Mouse (Mus musculus) stomach, postnatal 0 days (tissue): ENCODE results near the gene Prkd2. TPM values are rescaled to one million over a fixed set of nuclear protein-coding genes. Genes with fewer than 3 reads are reported as not detected.

Source experiments
- ATAC-seq: fragments of 200-750 bp; cut with Nextera tagmentation; 2 replicates; pipeline ENCODE4 v1.8.0; 2017; ENCODE audit not compliant: low FRiP score, low TSS enrichment
- DNase-seq: peaks from one replicate; pipeline ENCODE4 v3.0.0-alpha.2; 2016; ENCODE audit warnings: low spot score
- H3K27ac ChIP-seq: fragments of 300-500 bp; sonication (generic); replicated peaks from 2 replicates; pipeline ENCODE4 v1.5.1; 2014; ENCODE audit warnings: mild to moderate bottlenecking, control low read depth
- H3K27me3 ChIP-seq: fragments of 300-500 bp; sonication (generic); 2 replicates; pipeline ENCODE4 v1.6.1; 2014; ENCODE audit warnings: low read length; ENCODE audit not compliant: control insufficient read depth, insufficient read depth
- H3K36me3 ChIP-seq: fragments of 300-500 bp; sonication (generic); 2 replicates; pipeline ENCODE4 v1.6.1; 2014; ENCODE audit warnings: low read length, mixed read lengths; ENCODE audit not compliant: control insufficient read depth, insufficient read depth
- H3K4me1 ChIP-seq: fragments of 300-500 bp; sonication (generic); replicated peaks from 2 replicates; pipeline ENCODE4 v1.6.1; 2014; ENCODE audit warnings: antibody characterized with exemption; ENCODE audit not compliant: control insufficient read depth, insufficient read depth
- H3K4me2 ChIP-seq: fragments of 300-500 bp; sonication (generic); replicated peaks from 2 replicates; pipeline ENCODE4 v1.6.1; 2014; ENCODE audit warnings: low read depth, mild to moderate bottlenecking, control low read depth, moderate library complexity
- H3K4me3 ChIP-seq: fragments of 300-500 bp; sonication (generic); 2 replicates; pipeline ENCODE4 v1.5.1; 2014; ENCODE audit warnings: low read depth, low read length, control low read depth
- H3K9ac ChIP-seq: fragments of 300-500 bp; sonication (generic); 2 replicates; pipeline ENCODE4 v1.6.1; 2014; ENCODE audit warnings: mild to moderate bottlenecking, low read length, control low read depth, mixed read lengths
- H3K9me3 ChIP-seq: fragments of 300-500 bp; sonication (generic); 2 replicates; pipeline ENCODE4 v1.6.1; 2016; ENCODE audit warnings: low read length; ENCODE audit not compliant: control insufficient read depth
- CTCF ChIP-seq: IDR thresholded peaks from 2 replicates; pipeline ENCODE4 v1.5.1; 2016; ENCODE audit warnings: antibody characterized with exemption, low read depth, mild to moderate bottlenecking, moderate library complexity
- EP300 ChIP-seq: optimal IDR thresholded peaks from 2 replicates; pipeline ENCODE3; 2016; ENCODE audit warnings: antibody characterized with exemption
- WGBS: fragments of 180-500 bp; shearing (Covaris S2); extraction: QIAGEN DNeasy Blood & Tissue Kit; methylation state at CpG from one replicate; pipeline ENCODE4 v1.1.7; 2014; 5-methylcytosine and 5-hydroxymethylcytosine counted together
- polyA plus RNA-seq: library from polyadenylated mRNA; unstranded; fragments of >200 nt; fragmentation: Nextera tagmentation; extraction: Ambion mirVana; gene quantifications from 2 replicates; pipeline ENCODE4 v1.2.1, GENCODE M21; 2015

The Prkd2 gene
- polyA plus RNA-seq, 1 experiment from 2014 or later: 7.5 TPM

DNA sequence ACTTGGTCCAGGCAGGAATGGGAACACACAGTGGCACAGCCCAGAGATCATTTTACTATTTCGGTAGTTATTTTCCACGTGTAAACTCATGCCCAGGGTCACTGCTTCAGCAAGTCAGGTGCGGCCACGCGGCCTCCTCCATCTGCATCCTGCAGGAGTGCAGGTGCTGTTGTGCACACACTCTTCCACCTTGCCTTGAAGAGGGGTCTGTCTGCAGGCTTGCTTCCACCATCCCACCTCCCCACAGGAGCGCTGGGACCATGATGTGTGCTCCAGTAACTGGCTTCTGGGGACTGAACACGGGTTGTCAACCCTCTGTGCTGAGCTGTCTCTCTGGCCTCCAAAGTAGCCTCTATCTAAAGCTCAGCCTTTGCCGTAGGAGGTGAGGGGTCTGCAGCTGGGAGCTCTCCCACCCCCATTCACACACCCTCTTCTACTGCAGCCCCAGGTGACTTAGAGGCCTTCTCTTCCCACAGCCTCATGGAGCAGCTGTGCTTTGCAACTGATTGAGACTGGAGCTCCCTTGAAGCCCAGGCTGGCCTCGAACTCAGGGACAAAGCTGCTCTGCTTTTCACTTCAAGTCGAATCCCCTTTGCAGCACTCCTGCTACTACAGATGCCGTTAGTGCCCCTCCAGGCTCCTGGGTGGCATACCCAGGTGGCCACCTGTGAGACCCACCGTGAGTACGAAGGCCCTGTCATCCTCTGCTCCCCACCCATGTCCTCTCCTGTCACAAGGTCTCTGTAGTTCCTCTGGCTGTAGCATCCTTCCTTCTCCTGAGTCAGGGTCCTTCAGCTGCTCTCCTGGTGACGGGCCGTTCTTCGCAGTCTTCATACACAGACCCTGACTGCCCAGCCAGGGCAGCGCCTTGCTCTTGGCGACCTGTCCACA, 72.0 kb downstream of the Prkd2 start:
- H3K27me3 ChIP-seq: no peaks in the 10 kb centered on the region
- H3K4me1 ChIP-seq: peaks cover 1% of the 10 kb centered on the region; the same call in 1 of the 2 replicates
- H3K9ac ChIP-seq: no peak overlapping the region
- no peak overlapping the region for H3K4me3 ChIP-seq
- no peaks in the 10 kb centered on the region for H3K9me3 ChIP-seq
- DNase-seq: no peak
- no peak for TF ChIP-seq EP300
- no peak for TF ChIP-seq CTCF
- H3K36me3 ChIP-seq: peaks cover 28% of the 10 kb centered on the region
- H3K4me2 ChIP-seq: no peak overlapping the region
- 80% methylated on average over 18 of the region's 18 CpGs for WGBS
- no peak for ATAC-seq
- H3K27ac ChIP-seq: no peak overlapping the region

DNA sequence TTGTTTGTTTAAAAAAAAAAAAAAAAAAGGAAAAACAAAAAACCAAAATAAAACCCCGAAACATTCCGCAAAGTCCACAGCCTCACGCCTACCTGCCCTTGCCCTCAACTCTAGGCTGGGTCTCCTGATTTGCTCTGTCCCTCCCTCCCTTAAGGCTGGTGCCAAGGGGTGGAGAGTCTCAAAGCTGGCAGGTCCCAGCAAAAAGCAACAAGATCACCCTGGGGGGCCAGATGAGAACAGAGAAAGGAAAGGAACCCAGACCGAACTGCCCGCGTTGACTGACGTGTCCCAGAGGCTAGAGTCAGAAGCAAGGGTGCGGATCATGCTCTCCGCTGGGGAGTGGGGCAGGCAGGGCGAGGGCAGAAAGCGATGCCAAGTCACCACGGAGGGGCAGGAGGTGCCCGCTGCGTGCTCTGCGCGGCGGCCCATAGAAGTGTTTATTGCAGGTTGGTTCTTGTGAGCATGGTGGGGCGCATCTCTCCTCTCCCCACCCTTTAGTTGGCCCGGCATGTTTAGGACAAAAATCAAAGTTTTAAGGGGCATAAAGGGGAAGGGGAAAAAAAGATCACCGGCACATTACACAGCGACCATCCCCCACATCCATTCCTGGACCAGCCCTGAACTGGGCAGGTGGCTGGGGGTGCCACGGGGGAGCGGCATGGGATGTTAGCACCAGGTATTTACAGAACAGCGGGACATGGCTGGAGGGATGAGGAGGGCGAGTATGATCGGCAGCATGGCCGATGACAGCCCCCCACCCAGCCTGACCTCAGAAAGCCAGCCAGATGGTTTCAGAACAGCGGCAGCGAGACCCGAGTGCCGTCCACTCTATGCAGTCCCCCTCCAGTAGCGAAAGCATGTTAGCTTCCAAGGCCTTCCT, 73.0 kb downstream of the Prkd2 start:
- 87% methylated on average over 32 of the region's 32 CpGs for WGBS
- H3K27ac ChIP-seq: no peak overlapping the region

DNA sequence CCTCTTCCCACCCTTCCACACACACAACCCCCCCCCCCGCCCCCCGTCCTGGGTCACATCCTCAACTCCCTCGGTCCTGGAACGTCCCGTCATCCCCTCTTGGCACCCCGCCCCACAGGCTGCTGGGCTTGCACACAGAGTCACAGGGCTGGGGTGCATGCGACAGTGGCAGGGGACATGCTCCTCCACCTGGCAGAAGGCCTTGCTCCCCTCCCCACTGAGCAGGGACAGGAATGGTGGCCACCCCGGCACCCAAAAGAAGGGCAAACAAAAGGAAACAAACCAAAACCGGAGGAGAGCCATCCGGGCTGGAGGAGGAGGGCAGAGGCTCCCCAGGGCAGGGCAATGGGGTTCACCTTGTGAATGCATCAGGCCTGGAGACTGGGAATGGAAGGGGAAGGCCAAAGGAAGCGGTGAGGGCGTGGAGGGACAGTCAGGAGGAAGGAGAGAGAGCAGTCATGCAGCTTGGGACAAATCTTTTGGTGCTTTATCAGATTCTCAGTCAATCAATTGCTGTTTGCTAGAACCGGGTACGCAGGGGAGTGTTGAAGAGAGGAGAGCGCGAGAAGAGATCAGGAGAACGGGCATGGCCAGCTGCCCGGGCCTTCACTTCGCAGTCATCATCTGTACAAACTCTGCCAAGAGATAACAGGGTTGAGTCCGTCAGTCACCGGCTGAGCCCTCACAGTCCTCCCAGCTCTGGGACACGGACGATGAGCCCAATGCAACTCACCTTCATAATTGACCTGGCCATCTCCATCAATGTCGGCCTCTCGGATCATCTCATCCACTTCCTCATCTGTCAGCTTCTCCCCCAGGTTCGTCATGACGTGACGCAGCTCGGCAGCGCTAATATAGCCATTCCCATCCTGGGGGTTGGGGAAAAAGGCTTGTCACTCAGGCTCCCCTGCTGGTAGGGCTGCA, 73.9 kb downstream of the Prkd2 start:
- H3K4me2 ChIP-seq: no peak overlapping the region
- no peak for TF ChIP-seq EP300
- no peak for TF ChIP-seq CTCF
- peaks cover 28% of the 10 kb centered on the region for H3K36me3 ChIP-seq
- no peak overlapping the region for H3K4me3 ChIP-seq
- no peak overlapping the region for H3K27ac ChIP-seq
- DNase-seq (no peak), ATAC-seq (no peak)
- no peaks in the 10 kb centered on the region for H3K9me3 ChIP-seq
- H3K27me3 ChIP-seq: no peaks in the 10 kb centered on the region
- 75% methylated on average over 29 of the region's 30 CpGs for WGBS
- no peak overlapping the region for H3K9ac ChIP-seq
- peaks cover 10% of the 10 kb centered on the region for H3K4me1 ChIP-seq

More for the DNA sequence above, 73.0 kb downstream of the Prkd2 start:
- H3K27me3 ChIP-seq: no peaks in the 10 kb centered on the region
- H3K4me2 ChIP-seq: no peak overlapping the region
- no peak overlapping the region for H3K9ac ChIP-seq
- H3K36me3 ChIP-seq: peaks cover 28% of the 10 kb centered on the region
- H3K9me3 ChIP-seq: no peaks in the 10 kb centered on the region
- TF ChIP-seq CTCF (no peak), EP300 (no peak)
- peaks cover 5% of the 10 kb centered on the region; the same call in 1 of the 2 replicates for H3K4me1 ChIP-seq
- no peak overlapping the region for H3K4me3 ChIP-seq
- ATAC-seq (no peak), DNase-seq (no peak)

DNA sequence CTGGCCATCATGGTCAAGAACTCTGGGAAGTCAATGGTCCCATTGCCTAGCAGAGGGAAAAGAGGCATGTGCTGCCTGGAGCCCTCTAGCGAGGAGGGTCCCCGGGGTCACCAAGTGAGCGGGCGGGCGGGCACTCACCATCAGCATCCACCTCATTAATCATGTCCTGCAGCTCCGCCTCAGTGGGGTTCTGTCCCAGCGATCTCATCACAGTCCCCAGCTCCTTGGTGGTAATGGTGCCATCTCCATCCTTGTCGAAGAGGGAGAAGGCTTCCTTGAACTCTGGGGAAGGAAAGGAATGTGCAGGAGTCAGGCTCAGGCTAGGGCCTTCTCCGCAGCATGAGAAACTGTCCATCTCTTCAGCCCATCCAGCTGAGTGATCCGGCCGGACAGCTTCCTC, 74.7 kb downstream of the Prkd2 start:
- Histone ChIP-seq H3K27me3 (no peaks in the 10 kb centered on the region), H3K27ac (no peak overlapping the region), H3K4me2 (no peak overlapping the region), H3K9ac (no peak overlapping the region), H3K9me3 (no peaks in the 10 kb centered on the region), H3K4me1 (peaks cover 16% of the 10 kb centered on the region), H3K4me3 (no peak overlapping the region), H3K36me3 (peaks cover 28% of the 10 kb centered on the region)
- DNase-seq (no peak), ATAC-seq (no peak)
- whole genome bisulfite sequencing: 66% methylated on average over 11 of the region's 11 CpGs
- TF ChIP-seq EP300: no peak
- TF ChIP-seq CTCF: no peak

DNA sequence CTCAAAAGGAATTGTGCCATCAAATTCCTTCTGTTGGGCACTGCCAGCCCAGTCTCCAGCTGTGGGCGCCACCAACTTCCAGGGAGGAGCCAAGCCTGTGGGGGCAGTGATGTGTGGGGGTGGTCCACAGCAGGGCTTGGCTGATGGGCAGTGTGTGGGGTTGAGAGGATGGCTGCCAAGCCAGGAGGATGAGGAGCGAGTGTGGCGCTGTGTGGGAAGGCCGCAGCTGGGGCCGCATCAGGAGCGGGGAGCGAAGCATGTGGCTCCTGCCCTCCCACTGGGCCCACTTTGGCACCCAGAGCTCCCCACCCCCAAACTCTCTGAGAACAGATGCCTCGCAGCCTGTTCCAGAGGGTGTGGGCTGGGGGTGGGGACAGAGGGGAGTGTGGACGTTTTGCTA, 75.3 kb downstream of the Prkd2 start:
- ATAC-seq (no peak), DNase-seq (no peak)
- H3K27ac ChIP-seq: no peak overlapping the region
- peaks cover 18% of the 10 kb centered on the region for H3K4me1 ChIP-seq
- 75% methylated on average over 9 of the region's 9 CpGs for WGBS
- no peak overlapping the region for H3K4me3 ChIP-seq
- H3K9me3 ChIP-seq: no peaks in the 10 kb centered on the region
- TF ChIP-seq EP300 (no peak), CTCF (no peak)
- no peaks in the 10 kb centered on the region for H3K27me3 ChIP-seq
- no peak overlapping the region for H3K4me2 ChIP-seq
- H3K9ac ChIP-seq: 0 out of 2 replicates have a peak overlapping the region, but pooled peaks have one; percentile 27
- H3K36me3 ChIP-seq: peaks cover 28% of the 10 kb centered on the region
